In the genomic region with DNA sequence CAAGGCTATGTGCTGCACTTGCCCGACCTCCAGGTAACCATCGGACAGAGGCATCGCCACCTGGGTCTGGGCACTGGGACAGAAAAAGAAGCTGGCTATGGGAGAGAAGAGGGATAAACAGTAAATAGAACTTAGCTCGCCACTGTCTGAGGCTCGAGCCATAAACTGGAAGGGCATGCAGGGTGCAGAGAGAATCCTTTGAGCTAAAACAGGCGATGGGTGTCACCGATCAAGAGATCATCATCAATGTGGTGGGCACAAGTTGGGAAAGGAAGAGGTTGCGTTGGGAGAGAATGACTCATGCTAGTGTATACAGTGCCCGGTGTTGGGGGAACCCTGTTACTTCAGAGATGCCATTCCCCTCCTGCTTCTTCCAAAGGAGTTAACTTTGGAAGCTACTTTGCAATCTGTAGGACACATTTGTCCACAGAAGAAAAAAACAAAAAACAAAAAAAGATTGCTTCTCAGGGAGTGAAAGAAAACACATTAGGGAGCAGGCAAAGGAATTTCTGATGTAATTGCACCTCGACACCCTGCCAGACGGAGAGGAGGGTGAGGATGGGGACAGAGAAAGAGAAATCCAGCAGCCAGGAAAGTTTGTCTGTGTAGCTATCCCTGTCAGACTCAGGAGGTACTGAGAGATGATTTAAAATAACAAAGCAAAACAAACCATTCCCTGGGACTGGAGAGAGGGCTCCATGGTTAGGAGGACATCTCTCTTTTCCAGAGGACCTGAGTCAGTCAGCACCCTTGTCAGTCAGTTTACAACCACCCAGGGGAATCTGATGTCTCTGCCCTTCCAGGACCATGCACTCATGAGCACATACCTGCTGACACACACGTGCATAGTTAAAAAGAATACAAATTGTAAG, we compare ENCODE assay signal across 8 mouse cellular contexts. TPM values are rescaled to one million over a fixed set of nuclear protein-coding genes. Genes with fewer than 3 reads are reported as not detected.
DNase-seq lines count a peak whose midpoint lies in the region; ATAC-seq and TF ChIP-seq lines count a peak whose summit lies in the region.

No protein-coding gene starts in this region.

- H3K27ac ChIP-seq in ES-Bruce4 (ENCODE audit: insufficient read depth, low read length): no peak overlapping the region
- peak overlapping the region; percentile 47; the same call in 1 of the 2 replicates for H3K27ac ChIP-seq in heart, embryonic 12.5 days (ENCODE audit: poor library complexity, severe bottlenecking)
- no peak overlapping the region for H3K27ac ChIP-seq in liver, embryonic 14.5 days

- no peak for TF ChIP-seq POLR2A in ES-Bruce4 (IDR thresholded peaks at IDR 0.05; ENCODE audit: insufficient read depth, low read length)

- no peak for DNase-seq in liver, embryonic 14.5 days (ENCODE audit: low read depth in 3 of 3, low spot score in 3 of 3)
- DNase-seq in adipocyte (ENCODE audit: low spot score): no peak
- DNase-seq in embryo, embryonic 11 days: no peak
- DNase-seq in urinary bladder, postnatal 10 days (ENCODE audit: low spot score): no peak

- H3K27me3 ChIP-seq in erythroblast, embryonic 14.5 days (ENCODE audit: control insufficient read depth): peaks cover 27% of the 10 kb centered on the region
- H3K27me3 ChIP-seq in ES-Bruce4 (ENCODE audit: control insufficient read depth, insufficient read depth, low read length, poor library complexity, severe bottlenecking): no peaks in the 10 kb centered on the region
- no peaks in the 10 kb centered on the region for H3K27me3 ChIP-seq in heart, embryonic 12.5 days (replicated peaks)
- H3K27me3 ChIP-seq in liver, embryonic 14.5 days (ENCODE audit: control insufficient read depth, insufficient read depth, low read length): peaks cover 13% of the 10 kb centered on the region

- no peaks in the 10 kb centered on the region for H3K9me3 ChIP-seq in erythroblast, embryonic 14.5 days (ENCODE audit: control insufficient read depth, low read length)
- no peaks in the 10 kb centered on the region for H3K9me3 ChIP-seq in ES-Bruce4 (replicated peaks; ENCODE audit: control insufficient read depth, insufficient read depth, low read length, poor library complexity, severe bottlenecking)
- H3K9me3 ChIP-seq in heart, embryonic 12.5 days (replicated peaks): no peaks in the 10 kb centered on the region
- no peaks in the 10 kb centered on the region for H3K9me3 ChIP-seq in liver, embryonic 14.5 days (ENCODE audit: control insufficient read depth, low read length)

- H3K4me1 ChIP-seq in erythroblast, embryonic 14.5 days (ENCODE audit: control insufficient read depth): peaks cover 5% of the 10 kb centered on the region
- no peaks in the 10 kb centered on the region for H3K4me1 ChIP-seq in ES-Bruce4 (ENCODE audit: control insufficient read depth, insufficient read depth, low read length)
- H3K4me1 ChIP-seq in heart, embryonic 12.5 days (replicated peaks): peaks cover 11% of the 10 kb centered on the region
- H3K4me1 ChIP-seq in liver, embryonic 14.5 days (replicated peaks; ENCODE audit: control insufficient read depth in 2 of 2, insufficient read depth in 2 of 2, low read length in 1 of 2): peaks cover 0 to 5% of the 10 kb centered on the region in 2 experiments; a peak in 1 of 4 replicates

- peak overlapping the region; percentile 85 for H3K4me2 ChIP-seq in heart, embryonic 12.5 days
- peak overlapping the region; percentile 68 for H3K4me2 ChIP-seq in liver, embryonic 14.5 days (ENCODE audit: low read depth)

- no peak for TF ChIP-seq CTCF in ES-Bruce4 (IDR thresholded peaks at IDR 0.05; ENCODE audit: low read depth, low read length)
- no peak for TF ChIP-seq CTCF in liver, embryonic 14.5 days (IDR thresholded peaks at IDR 0.05; ENCODE audit: low read depth)

- no peaks in the 10 kb centered on the region for H3K36me3 ChIP-seq in erythroblast, embryonic 14.5 days (ENCODE audit: control insufficient read depth)
- no peaks in the 10 kb centered on the region for H3K36me3 ChIP-seq in ES-Bruce4 (ENCODE audit: control insufficient read depth, insufficient read depth, low read length, poor library complexity, severe bottlenecking)
- peaks cover 3% of the 10 kb centered on the region; the same call in 1 of the 2 replicates for H3K36me3 ChIP-seq in heart, embryonic 12.5 days
- no peaks in the 10 kb centered on the region for H3K36me3 ChIP-seq in liver, embryonic 14.5 days (replicated peaks; ENCODE audit: control insufficient read depth, insufficient read depth, low read depth)

- H3K4me3 ChIP-seq in erythroblast, embryonic 14.5 days (replicated peaks): peak overlapping the region; percentile 49
- H3K4me3 ChIP-seq in ES-Bruce4 (ENCODE audit: low read depth, low read length): peak overlapping the region; percentile 68
- H3K4me3 ChIP-seq in heart, embryonic 12.5 days: peak overlapping the region; percentile 60
- peak overlapping the region; percentile 53 to 54 for H3K4me3 ChIP-seq in liver, embryonic 14.5 days (ENCODE audit: insufficient read depth in 1 of 2, low read depth in 2 of 2, low read length in 2 of 2)

- TF ChIP-seq EP300 in ES-Bruce4 (IDR thresholded peaks at IDR 0.05; ENCODE audit: insufficient read depth, low read depth, low read length): no peak
- no peak for TF ChIP-seq EP300 in liver, embryonic 14.5 days (IDR thresholded peaks at IDR 0.05; ENCODE audit: low read depth)

- peak overlapping the region; percentile 48 for H3K9ac ChIP-seq in ES-Bruce4 (ENCODE audit: low read depth, poor library complexity, severe bottlenecking)
- peak overlapping the region; percentile 80 for H3K9ac ChIP-seq in heart, embryonic 12.5 days
- H3K9ac ChIP-seq in liver, embryonic 14.5 days (replicated peaks): peak overlapping the region; percentile 46; the same call in 1 of the 2 replicates

- ATAC-seq in erythroblast, adult 5-6 weeks (replicated peaks; ENCODE audit: low FRiP score, poor library complexity, severe bottlenecking): no peak
- ATAC-seq in heart, embryonic 12.5 days (ENCODE audit: insufficient number of reproducible peaks, low FRiP score): peak; percentile 29; the same call in 1 of the 2 replicates
- no peak for ATAC-seq in liver, embryonic 14.5 days (ENCODE audit: insufficient read depth)

- 19% methylated on average over 12 of the region's 12 CpGs for WGBS in heart, embryonic 12.5 days
- WGBS in liver, embryonic 14.5 days (ENCODE audit: insufficient replicate concordance): 27% methylated on average over 12 of the region's 12 CpGs

RNA-seq across cellular contexts. Expression of a gene that starts 0.7 kb away (rescaled TPM):
- polyA plus RNA-seq in erythroblast, embryonic 14.5 days (2012): 0.02 and 0.05 TPM in 2 replicates
- 10.0 and 16.7 TPM in 2 replicates for total RNA-seq in erythroblast, adult 5-6 weeks (2015; ENCODE audit: low replicate concordance)
- 5.1 and 6.7 TPM in 2 replicates for total RNA-seq in erythroblast, adult 5-6 weeks (2017; ENCODE audit: low replicate concordance)
- polyA plus RNA-seq in ES-Bruce4 (2011; ENCODE audit: insufficient read depth, insufficient read length, low read depth, missing spikeins): 1.9 and 2.5 TPM in 2 replicates
- polyA plus RNA-seq in heart, embryonic 12.5 days (2016; fragmentation: Nextera tagmentation; extraction: Ambion mirVana): 13.5 and 13.8 TPM in 2 replicates
- 2.5 and 3.3 TPM in 2 replicates for polyA plus RNA-seq in liver, embryonic 14.5 days (2012; rRNA removed)
- polyA plus RNA-seq in liver, embryonic 14.5 days (2014; fragmentation: Nextera tagmentation; extraction: Ambion mirVana): 3.4 and 5.0 TPM in 2 replicates

RNA-seq across cellular contexts. Expression of a gene that starts 34.9 kb away (rescaled TPM):
- polyA plus RNA-seq in erythroblast, embryonic 14.5 days (2012): 0.02 TPM in 1 of 2 replicates, not detected in the other
- total RNA-seq in erythroblast, adult 5-6 weeks (2015; ENCODE audit: low replicate concordance): not detected in 2 replicates
- total RNA-seq in erythroblast, adult 5-6 weeks (2017; ENCODE audit: low replicate concordance): 0.14 TPM in 1 of 2 replicates, not detected in the other
- polyA plus RNA-seq in ES-Bruce4 (2011; ENCODE audit: insufficient read depth, insufficient read length, low read depth, missing spikeins): 0.21 and 0.23 TPM in 2 replicates
- polyA plus RNA-seq in heart, embryonic 12.5 days (2016; fragmentation: Nextera tagmentation; extraction: Ambion mirVana): 6.0 and 7.2 TPM in 2 replicates
- not detected in 2 replicates for polyA plus RNA-seq in liver, embryonic 14.5 days (2012; rRNA removed)
- not detected in 2 replicates for polyA plus RNA-seq in liver, embryonic 14.5 days (2014; fragmentation: Nextera tagmentation; extraction: Ambion mirVana)

RNA-seq across cellular contexts. Expression of a gene that starts 52.5 kb away (rescaled TPM):
- 0.12 and 0.24 TPM in 2 replicates for polyA plus RNA-seq in erythroblast, embryonic 14.5 days (2012)
- total RNA-seq in erythroblast, adult 5-6 weeks (2015; ENCODE audit: low replicate concordance): 0.77 and 3.1 TPM in 2 replicates
- total RNA-seq in erythroblast, adult 5-6 weeks (2017; ENCODE audit: low replicate concordance): 10.3 and 13.7 TPM in 2 replicates
- polyA plus RNA-seq in ES-Bruce4 (2011; ENCODE audit: insufficient read depth, insufficient read length, low read depth, missing spikeins): 123 and 129 TPM in 2 replicates
- 25.1 and 25.8 TPM in 2 replicates for polyA plus RNA-seq in heart, embryonic 12.5 days (2016; fragmentation: Nextera tagmentation; extraction: Ambion mirVana)
- 5.4 and 6.5 TPM in 2 replicates for polyA plus RNA-seq in liver, embryonic 14.5 days (2012; rRNA removed)
- 6.2 and 6.5 TPM in 2 replicates for polyA plus RNA-seq in liver, embryonic 14.5 days (2014; fragmentation: Nextera tagmentation; extraction: Ambion mirVana)

RNA-seq across cellular contexts. Expression of a gene that starts 57.6 kb away (rescaled TPM):
- polyA plus RNA-seq in erythroblast, embryonic 14.5 days (2012): not detected in 2 replicates
- total RNA-seq in erythroblast, adult 5-6 weeks (2015; ENCODE audit: low replicate concordance): not detected in 2 replicates
- total RNA-seq in erythroblast, adult 5-6 weeks (2017; ENCODE audit: low replicate concordance): not detected in 2 replicates
- polyA plus RNA-seq in ES-Bruce4 (2011; ENCODE audit: insufficient read depth, insufficient read length, low read depth, missing spikeins): 5.0 and 5.6 TPM in 2 replicates
- polyA plus RNA-seq in heart, embryonic 12.5 days (2016; fragmentation: Nextera tagmentation; extraction: Ambion mirVana): 0.41 and 1.3 TPM in 2 replicates
- polyA plus RNA-seq in liver, embryonic 14.5 days (2012; rRNA removed): 0.04 and 0.10 TPM in 2 replicates
- 0.06 TPM in 1 of 2 replicates, not detected in the other for polyA plus RNA-seq in liver, embryonic 14.5 days (2014; fragmentation: Nextera tagmentation; extraction: Ambion mirVana)
